Mouse (Mus musculus) MEL (cell line): ENCODE measurements at regions not wholly inside any gene's neighbourhood (a gene's known extent, or its start where the extent isn't known, plus 50 kb on each side); places are given as distances from the start of the nearest gene placed in this dataset.

Experiments used
- DNase-seq: peaks from one replicate; pipeline ENCODE4 v3.0.0; 2011; ENCODE audit warnings: low read depth, low spot score
- H3K27ac ChIP-seq: 2 replicates; pipeline ENCODE4 v1.5.1; 2012; ENCODE audit warnings: low read depth, mild to moderate bottlenecking, control low read depth, low read length, moderate library complexity; ENCODE audit not compliant: control insufficient read depth
- H3K27me3 ChIP-seq, 2 experiments: fragments of 150-350 bp in 1 of 2; sonication (generic) in 1 of 2; 2 replicates each; pipeline ENCODE4 v1.6.1; 2012; ENCODE audit warnings: low read length in 2 of 2, mild to moderate bottlenecking in 2 of 2, improper control_type of control experiment in 1 of 2, moderate library complexity in 1 of 2; ENCODE audit not compliant: insufficient read depth in 2 of 2, control insufficient read depth in 1 of 2
- H3K36me3 ChIP-seq, 2 experiments: 2 replicates each; pipeline ENCODE4 v1.6.1; 2012 to 2014; ENCODE audit warnings: low read length in 2 of 2, improper control_type of control experiment in 1 of 2, inconsistent platforms in 1 of 2, mild to moderate bottlenecking in 1 of 2; ENCODE audit not compliant: insufficient read depth in 2 of 2, control insufficient read depth in 1 of 2
- H3K4me1 ChIP-seq, 2 experiments: fragments of 150-350 bp in 1 of 2; sonication (generic) in 1 of 2; 2 replicates each; pipeline ENCODE4 v1.6.1; 2012; ENCODE audit warnings: low read length in 2 of 2, improper control_type of control experiment in 1 of 2, mild to moderate bottlenecking in 1 of 2; ENCODE audit not compliant: insufficient read depth in 2 of 2, control insufficient read depth in 1 of 2
- H3K4me3 ChIP-seq, 2 experiments: fragments of 150-350 bp in 1 of 2; sonication (generic) in 1 of 2; 2 replicates each; pipeline ENCODE4 v1.5.1; 2012; ENCODE audit warnings: low read depth in 2 of 2, low read length in 2 of 2, mild to moderate bottlenecking in 2 of 2, moderate library complexity in 2 of 2, control low read depth in 1 of 2, improper control_type of control experiment in 1 of 2; ENCODE audit not compliant: control insufficient read depth in 1 of 2, insufficient read depth in 1 of 2
- H3K79me2 ChIP-seq: 2 replicates; pipeline ENCODE4 v1.6.1; 2012; ENCODE audit warnings: mild to moderate bottlenecking, low read length, moderate library complexity; ENCODE audit not compliant: control insufficient read depth, poor library complexity, insufficient read depth
- H3K9ac ChIP-seq: 2 replicates; pipeline ENCODE4 v1.6.1; 2012; ENCODE audit warnings: low read depth, mild to moderate bottlenecking, control low read depth, low read length, moderate library complexity; ENCODE audit not compliant: control insufficient read depth, poor library complexity, severe bottlenecking
- H3K9me3 ChIP-seq: fragments of 150-350 bp; sonication (generic); replicated peaks from 2 replicates; pipeline ENCODE4 v1.6.1; 2012; ENCODE audit warnings: mild to moderate bottlenecking, low read length, improper control_type of control experiment, moderate library complexity; ENCODE audit not compliant: insufficient read depth
- BHLHE40 ChIP-seq: IDR thresholded peaks from 2 replicates; pipeline ENCODE4 v1.6.1; 2012; ENCODE audit warnings: low read depth, mild to moderate bottlenecking, inconsistent platforms, low read length, improper control_type of control experiment, borderline replicate concordance
- CHD2 ChIP-seq: IDR thresholded peaks from 2 replicates; pipeline ENCODE4 v1.6.1; 2011; ENCODE audit warnings: low read length, improper control_type of control experiment
- CTCF ChIP-seq, 3 experiments: IDR thresholded peaks in 2 of 3; conservative IDR thresholded peaks in 1 of 3; 2 replicates each; pipeline ENCODE4 v1.5.1; 2011 to 2012; ENCODE audit warnings: low read length in 3 of 3, low read depth in 2 of 3, mild to moderate bottlenecking in 2 of 3, improper control_type of control experiment in 1 of 3, inconsistent platforms in 1 of 3, mixed read lengths in 1 of 3, moderate library complexity in 1 of 3; ENCODE audit not compliant: control insufficient read depth in 1 of 3, insufficient read depth in 1 of 3, poor library complexity in 1 of 3, severe bottlenecking in 1 of 3
- E2F4 ChIP-seq: IDR thresholded peaks from 2 replicates; pipeline ENCODE4 v1.6.1; 2011; ENCODE audit warnings: low read depth, low read length, improper control_type of control experiment, borderline replicate concordance
- EP300 ChIP-seq, 2 experiments: IDR thresholded peaks; 2 replicates each; pipeline ENCODE4 v1.6.1; 2011; ENCODE audit warnings: improper control_type of control experiment in 2 of 2, low read length in 2 of 2, low read depth in 1 of 2, mild to moderate bottlenecking in 1 of 2
- GABPA ChIP-seq: IDR thresholded peaks from 2 replicates; pipeline ENCODE4 v1.6.1; 2012; ENCODE audit warnings: low read depth, mild to moderate bottlenecking, inconsistent platforms, low read length, improper control_type of control experiment, moderate library complexity
- GATA1 ChIP-seq: IDR thresholded peaks from 2 replicates; pipeline ENCODE4 v1.6.1; 2011; ENCODE audit warnings: low read depth, low read length, improper control_type of control experiment
- MEF2A ChIP-seq: IDR thresholded peaks from 2 replicates; pipeline ENCODE4 v1.6.1; 2014; ENCODE audit warnings: low read depth, mild to moderate bottlenecking, inconsistent platforms, low read length, improper control_type of control experiment; ENCODE audit not compliant: poor library complexity, insufficient replicate concordance, severe bottlenecking; ENCODE audit errors: extremely low read depth
- MXI1 ChIP-seq: IDR thresholded peaks from 2 replicates; pipeline ENCODE4 v1.6.1; 2011; ENCODE audit warnings: mild to moderate bottlenecking, low read depth, low read length, improper control_type of control experiment
- MYC ChIP-seq: IDR thresholded peaks from 2 replicates; pipeline ENCODE4 v1.6.1; 2011; ENCODE audit warnings: low read depth, mild to moderate bottlenecking, low read length, improper control_type of control experiment, moderate library complexity
- NRF1 ChIP-seq: IDR thresholded peaks from 2 replicates; pipeline ENCODE4 v1.6.1; 2014; ENCODE audit warnings: low read depth, mild to moderate bottlenecking, inconsistent platforms, low read length, improper control_type of control experiment, moderate library complexity; ENCODE audit not compliant: poor library complexity, insufficient read depth, severe bottlenecking
- POLR2AphosphoS2 ChIP-seq: IDR thresholded peaks from 2 replicates; pipeline ENCODE4 v1.6.1; 2011; ENCODE audit warnings: low read length, improper control_type of control experiment
- POLR2AphosphoS5 ChIP-seq: IDR thresholded peaks from 2 replicates; pipeline ENCODE4 v1.6.1; 2012; ENCODE audit warnings: low read depth, borderline replicate concordance, mild to moderate bottlenecking, inconsistent platforms, low read length, moderate library complexity, mixed read lengths
- RCOR1 ChIP-seq: IDR thresholded peaks from 2 replicates; pipeline ENCODE4 v1.6.1; 2012; ENCODE audit warnings: low read depth, mild to moderate bottlenecking, inconsistent platforms, low read length, improper control_type of control experiment
- SIN3A ChIP-seq: IDR thresholded peaks from 2 replicates; pipeline ENCODE4 v1.6.1; 2012; ENCODE audit warnings: low read length, improper control_type of control experiment, inconsistent platforms
- TAL1 ChIP-seq: IDR thresholded peaks from 2 replicates; pipeline ENCODE4 v1.6.1; 2012; ENCODE audit warnings: mild to moderate bottlenecking, inconsistent platforms, low read length, moderate library complexity, mixed read lengths
- TBP ChIP-seq: IDR thresholded peaks from 2 replicates; pipeline ENCODE4 v1.8.0; 2011; ENCODE audit warnings: low read depth, low read length, improper control_type of control experiment
- USF1 ChIP-seq: IDR thresholded peaks from 2 replicates; pipeline ENCODE4 v1.6.1; 2014; ENCODE audit warnings: low read depth, mild to moderate bottlenecking, inconsistent platforms, low read length, improper control_type of control experiment, moderate library complexity
- ZC3H11A ChIP-seq: IDR thresholded peaks from 2 replicates; pipeline ENCODE4 v1.6.1; 2012; ENCODE audit warnings: low read depth, mild to moderate bottlenecking, inconsistent platforms, low read length, improper control_type of control experiment
- ZMIZ1 ChIP-seq: IDR thresholded peaks from 2 replicates; pipeline ENCODE4 v1.6.1; 2012; ENCODE audit warnings: low read depth, mild to moderate bottlenecking, inconsistent platforms, low read length, improper control_type of control experiment, moderate library complexity
- ZNF384 ChIP-seq: IDR thresholded peaks from 2 replicates; pipeline ENCODE4 v1.6.1; 2012; ENCODE audit warnings: low read depth, mild to moderate bottlenecking, inconsistent platforms, low read length, improper control_type of control experiment

DNA sequence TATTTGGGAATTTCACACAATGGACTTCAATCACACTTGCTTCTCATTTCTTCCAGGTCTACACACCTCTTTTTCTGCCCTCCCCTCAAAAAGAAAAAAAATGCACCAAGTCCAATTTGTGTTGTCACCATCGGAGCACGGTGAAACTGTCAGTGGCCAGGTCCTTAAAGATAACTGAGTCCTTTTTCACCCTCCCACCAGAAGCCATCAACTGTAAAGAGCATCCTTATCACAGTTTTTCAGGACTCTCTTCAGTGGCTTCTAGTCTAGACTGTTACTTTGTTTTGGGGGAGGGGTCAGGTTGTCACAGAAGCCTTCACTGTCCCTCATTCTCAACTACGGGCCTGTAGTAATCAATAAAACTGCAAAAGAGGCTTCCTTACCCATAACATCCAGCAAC is 91.5 kb upstream of the Zdhhc15 start:
- no peak overlapping the region for H3K27ac ChIP-seq
- no peak for DNase-seq
- no peak overlapping the region for H3K4me3 ChIP-seq
- no peak overlapping the region for H3K9ac ChIP-seq
- H3K36me3 ChIP-seq: no peaks in the 10 kb centered on the region
- no peaks in the 10 kb centered on the region for H3K4me1 ChIP-seq
- TF ChIP-seq E2F4 (no peak), POLR2AphosphoS5 (no peak), CTCF (IDR thresholded peaks at IDR 0.05 in 2 of 3, conservative IDR thresholded peaks at IDR 0.05 in 1 of 3; ENCODE audit: control insufficient read depth in 1 of 3, insufficient read depth in 1 of 3, low read depth in 2 of 3, low read length in 3 of 3, poor library complexity in 1 of 3, severe bottlenecking in 1 of 3) (no peak), MEF2A (no peak), ZMIZ1 (no peak), BHLHE40 (no peak), RCOR1 (no peak), ZNF384 (no peak), ZC3H11A (no peak), NRF1 (no peak), GATA1 (no peak), EP300 (IDR thresholded peaks at IDR 0.05; ENCODE audit: low read depth in 1 of 2, low read length in 2 of 2) (no peak), MYC (no peak), TBP (no peak), SIN3A (no peak), POLR2AphosphoS2 (no peak)
- H3K79me2 ChIP-seq: no peaks in the 10 kb centered on the region
- no peaks in the 10 kb centered on the region for H3K27me3 ChIP-seq
- H3K9me3 ChIP-seq: no peaks in the 10 kb centered on the region

DNA sequence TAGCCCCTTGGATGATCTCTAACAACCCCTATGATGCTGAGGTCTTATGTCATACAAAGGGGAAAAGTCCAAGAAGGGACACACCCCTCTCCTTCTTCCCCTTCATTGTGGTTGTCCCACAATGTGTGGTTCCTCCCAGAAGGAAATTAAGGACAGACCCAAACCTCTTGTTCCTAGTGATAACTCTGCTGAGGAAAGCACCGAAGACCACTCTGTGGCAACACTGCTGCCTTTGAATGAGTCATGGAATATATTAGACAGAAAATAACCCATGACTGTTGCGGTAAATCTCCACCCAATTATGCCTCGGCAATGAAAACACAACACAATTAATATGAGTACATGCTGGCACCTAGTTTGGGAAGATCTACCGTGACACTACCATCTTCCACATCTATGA is 89.4 kb upstream of the Zdhhc15 start:
- no peaks in the 10 kb centered on the region for H3K27me3 ChIP-seq
- no peaks in the 10 kb centered on the region for H3K4me1 ChIP-seq
- no peaks in the 10 kb centered on the region for H3K9me3 ChIP-seq
- TF ChIP-seq USF1 (no peak), ZNF384 (no peak), BHLHE40 (no peak), CTCF (IDR thresholded peaks at IDR 0.05 in 2 of 3, conservative IDR thresholded peaks at IDR 0.05 in 1 of 3; ENCODE audit: control insufficient read depth in 1 of 3, insufficient read depth in 1 of 3, low read depth in 2 of 3, low read length in 3 of 3, poor library complexity in 1 of 3, severe bottlenecking in 1 of 3) (no peak), MXI1 (no peak), CHD2 (no peak), E2F4 (no peak), TAL1 (no peak), NRF1 (no peak), GABPA (no peak)
- H3K27ac ChIP-seq: no peak overlapping the region
- H3K9ac ChIP-seq: no peak overlapping the region
- no peaks in the 10 kb centered on the region for H3K79me2 ChIP-seq
- H3K36me3 ChIP-seq: no peaks in the 10 kb centered on the region
- H3K4me3 ChIP-seq: no peak overlapping the region
- DNase-seq: no peak
